Mouse (Mus musculus) heart, embryonic 11.5 days (tissue): ENCODE data around the gene Xpnpep1. TPM values are rescaled to one million over a fixed set of nuclear protein-coding genes. Genes with fewer than 3 reads are reported as not detected.

Source experiments
- ATAC-seq: fragments of 200-750 bp; cut with Nextera tagmentation; replicated peaks from 2 replicates; pipeline ENCODE4 v1.8.0; 2017; ENCODE audit warnings: moderate library complexity; ENCODE audit not compliant: insufficient number of reproducible peaks, low FRiP score, low TSS enrichment
- H3K27ac ChIP-seq: fragments of 300-500 bp; sonication (generic); 2 replicates; pipeline ENCODE4 v1.5.1; 2014; ENCODE audit warnings: mild to moderate bottlenecking, low read depth, low read length
- H3K27me3 ChIP-seq: fragments of 300-500 bp; sonication (generic); 2 replicates; pipeline ENCODE4 v1.6.1; 2014; ENCODE audit warnings: mild to moderate bottlenecking, low read length, mixed read lengths; ENCODE audit not compliant: control insufficient read depth, insufficient read depth
- H3K36me3 ChIP-seq: fragments of 300-500 bp; sonication (generic); 2 replicates; pipeline ENCODE4 v1.6.1; 2014; ENCODE audit warnings: mild to moderate bottlenecking, low read length, moderate library complexity, mixed read lengths; ENCODE audit not compliant: control insufficient read depth, insufficient read depth
- H3K4me1 ChIP-seq: fragments of 300-500 bp; sonication (generic); 2 replicates; pipeline ENCODE4 v1.6.1; 2014; ENCODE audit warnings: low read length; ENCODE audit not compliant: control insufficient read depth, insufficient read depth
- H3K4me2 ChIP-seq: fragments of 300-500 bp; sonication (generic); 2 replicates; pipeline ENCODE4 v1.6.1; 2014; ENCODE audit warnings: mild to moderate bottlenecking, moderate library complexity
- H3K4me3 ChIP-seq: fragments of 300-500 bp; sonication (generic); 2 replicates; pipeline ENCODE4 v1.5.1; 2014; ENCODE audit warnings: low read depth, low read length
- H3K9ac ChIP-seq: fragments of 300-500 bp; sonication (generic); 2 replicates; pipeline ENCODE4 v1.6.1; 2014; ENCODE audit warnings: mild to moderate bottlenecking, low read depth, low read length, moderate library complexity
- H3K9me3 ChIP-seq: fragments of 300-500 bp; sonication (generic); replicated peaks from 2 replicates; pipeline ENCODE4 v1.6.1; 2016; ENCODE audit warnings: low read length; ENCODE audit not compliant: control insufficient read depth
- WGBS: fragments of 180-500 bp; shearing (Covaris S2); extraction: QIAGEN DNeasy Blood & Tissue Kit; methylation state at CpG from one replicate; pipeline ENCODE4 v1.1.7; 2014; ENCODE audit not compliant: insufficient replicate concordance; 5-methylcytosine and 5-hydroxymethylcytosine counted together
- polyA plus RNA-seq: library from polyadenylated mRNA; unstranded; fragments of >200 nt; fragmentation: Nextera tagmentation; extraction: Ambion mirVana; gene quantifications from 2 replicates; pipeline ENCODE4 v1.2.1, GENCODE M21; 2014

The Xpnpep1 gene
- polyA plus RNA-seq: 180 and 211 TPM in 2 replicates

DNA sequence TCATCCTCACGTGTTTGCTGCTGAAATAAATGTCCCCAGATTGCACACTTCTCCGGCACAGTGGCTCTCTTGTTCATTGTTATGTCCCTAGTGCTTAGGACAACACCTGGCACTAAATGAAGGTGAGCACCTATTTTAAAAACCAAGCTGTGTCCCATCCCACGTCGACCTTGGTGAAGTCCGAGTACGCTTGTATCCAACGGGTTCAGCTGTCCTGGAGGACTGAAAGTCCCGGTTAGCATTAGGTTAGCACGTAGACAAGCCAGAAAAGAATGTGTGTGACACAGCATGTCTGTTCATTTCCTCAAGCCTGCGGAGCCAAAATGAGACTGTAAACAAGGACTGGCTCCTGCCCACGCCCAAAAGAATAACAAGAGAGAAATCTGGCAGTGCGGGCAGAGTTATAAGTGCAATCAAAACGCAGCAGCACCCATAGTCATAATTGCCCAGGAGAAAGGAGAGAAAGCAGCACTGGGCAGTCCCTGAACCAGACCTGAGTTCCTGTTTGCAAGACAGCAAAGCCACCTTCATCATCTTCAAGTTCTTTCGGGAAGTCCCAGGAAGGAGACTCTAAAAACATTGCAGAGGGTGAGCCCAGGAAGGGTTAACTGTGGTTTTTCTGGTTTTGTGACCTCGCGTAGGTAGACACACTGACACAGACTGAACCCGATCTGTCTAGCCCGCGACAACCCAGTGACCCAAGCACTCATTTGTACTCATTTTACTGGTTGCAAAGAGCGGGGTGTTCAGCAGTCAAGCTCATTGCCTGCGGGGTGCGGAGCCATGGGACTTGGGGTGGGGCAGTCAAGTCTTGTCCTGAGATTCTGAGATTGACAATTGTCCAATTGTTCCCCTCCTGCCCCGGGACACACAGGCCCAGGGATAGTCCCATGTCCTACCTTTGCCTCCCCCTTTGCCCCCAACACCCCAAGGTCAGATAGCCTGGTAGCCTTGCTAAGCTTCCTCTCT, at the start of gene Xpnpep1:
Xpnpep1 (minus strand) TSS at position 51 of the 969 bp plus-strand sequence.
- H3K9ac ChIP-seq: peak within 1 kb of the TSS; percentile 36; the same call in 1 of the 2 replicates
- peak within 1 kb of the TSS; percentile 77 for H3K4me3 ChIP-seq
- H3K4me2 ChIP-seq: peak within 1 kb of the TSS; percentile 56
- no peak for ATAC-seq
- H3K27ac ChIP-seq: peak within 1 kb of the TSS; percentile 24
- H3K36me3 ChIP-seq: no peaks in the 10 kb centered on the region
- WGBS: 82% methylated on average over 23 of the region's 23 CpGs
- no peaks in the 10 kb centered on the region for H3K27me3 ChIP-seq
- H3K9me3 ChIP-seq: no peaks in the 10 kb centered on the region
- peaks cover 24% of the 10 kb centered on the region for H3K4me1 ChIP-seq

DNA sequence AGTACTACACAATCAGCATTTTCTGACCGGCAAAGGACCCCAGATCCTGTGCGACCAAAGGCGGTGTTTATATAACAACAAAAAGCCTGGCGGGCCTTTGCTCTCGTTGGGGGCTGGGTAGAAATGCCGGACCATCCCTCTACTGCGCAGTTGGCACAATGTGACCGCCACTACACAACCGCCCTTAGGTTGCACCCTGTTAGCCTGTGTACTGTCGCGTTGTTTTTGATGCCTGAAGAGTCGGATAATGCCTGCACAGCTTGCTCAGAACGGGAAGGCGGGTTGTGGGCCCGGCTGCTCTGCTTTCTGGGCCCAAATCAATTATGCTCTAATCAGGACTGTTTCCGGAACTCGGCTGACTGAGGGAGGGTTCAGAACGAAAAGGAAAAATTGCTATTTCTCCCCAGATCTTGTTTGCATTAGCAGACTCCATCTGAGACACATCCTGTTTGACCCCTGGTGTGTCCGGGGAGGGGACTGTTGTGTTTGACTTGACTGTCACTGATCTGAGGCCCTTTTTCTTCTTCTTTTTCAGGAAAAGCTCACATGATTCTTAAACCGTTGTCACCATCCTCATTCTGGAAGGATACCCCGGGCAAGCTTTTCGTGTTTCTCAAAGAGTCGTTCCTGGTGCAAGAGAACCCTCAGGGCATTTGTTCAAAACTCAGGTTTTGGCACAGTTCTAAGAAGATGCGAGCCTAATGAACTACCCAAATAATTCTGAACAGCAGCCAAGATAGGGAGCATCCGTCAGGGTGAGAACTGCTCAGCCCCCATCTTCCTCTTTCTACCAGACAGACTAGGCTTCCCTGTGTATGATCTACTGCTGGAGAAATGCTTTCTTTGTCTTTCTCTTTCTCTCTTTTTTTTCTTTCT, 47.5 kb upstream of the Xpnpep1 start:
- Histone ChIP-seq H3K4me1 (peaks cover 19% of the 10 kb centered on the region), H3K27me3 (no peaks in the 10 kb centered on the region), H3K4me2 (peak overlapping the region; percentile 34), H3K27ac (peak overlapping the region; percentile 77), H3K4me3 (no peak overlapping the region), H3K9ac (peak overlapping the region; percentile 60; the same call in 1 of the 2 replicates), H3K36me3 (no peaks in the 10 kb centered on the region), H3K9me3 (peaks cover 5% of the 10 kb centered on the region; the same call in 1 of the 2 replicates)
- peak; percentile 64; the same call in 1 of the 2 replicates for ATAC-seq
- 28% methylated on average over 25 of the region's 25 CpGs for WGBS

DNA sequence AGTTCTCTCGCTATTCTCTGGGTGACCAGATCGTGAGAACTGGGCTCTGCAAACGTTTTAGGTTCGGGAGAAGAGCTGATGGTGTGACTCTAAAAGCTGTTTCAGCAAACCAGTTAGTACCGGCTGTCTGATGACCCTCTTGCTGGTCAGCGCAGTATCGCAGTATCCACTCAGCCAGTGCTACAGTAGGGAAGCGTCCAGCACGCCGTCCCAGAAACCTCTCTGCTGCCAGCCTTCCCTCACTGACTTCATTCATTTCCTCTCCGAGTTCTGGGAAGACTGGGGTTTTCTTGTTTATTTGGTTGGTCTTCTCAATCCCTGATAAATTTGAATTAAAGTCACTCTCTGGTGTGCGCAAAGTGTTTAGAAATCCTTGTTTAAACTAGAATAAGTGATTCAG, 46.8 kb upstream of the Xpnpep1 start:
- Histone ChIP-seq H3K27ac (peak overlapping the region; percentile 77), H3K9me3 (peaks cover 5% of the 10 kb centered on the region; the same call in 1 of the 2 replicates), H3K4me1 (peaks cover 23% of the 10 kb centered on the region), H3K27me3 (no peaks in the 10 kb centered on the region), H3K9ac (peak overlapping the region; percentile 60; the same call in 1 of the 2 replicates), H3K36me3 (no peaks in the 10 kb centered on the region), H3K4me2 (peak overlapping the region; percentile 34; the same call in 1 of the 2 replicates), H3K4me3 (no peak overlapping the region)
- 0 out of 2 replicates have a peak, but pooled peaks have one; percentile 46 for ATAC-seq
- WGBS: 42% methylated on average over 12 of the region's 12 CpGs

DNA sequence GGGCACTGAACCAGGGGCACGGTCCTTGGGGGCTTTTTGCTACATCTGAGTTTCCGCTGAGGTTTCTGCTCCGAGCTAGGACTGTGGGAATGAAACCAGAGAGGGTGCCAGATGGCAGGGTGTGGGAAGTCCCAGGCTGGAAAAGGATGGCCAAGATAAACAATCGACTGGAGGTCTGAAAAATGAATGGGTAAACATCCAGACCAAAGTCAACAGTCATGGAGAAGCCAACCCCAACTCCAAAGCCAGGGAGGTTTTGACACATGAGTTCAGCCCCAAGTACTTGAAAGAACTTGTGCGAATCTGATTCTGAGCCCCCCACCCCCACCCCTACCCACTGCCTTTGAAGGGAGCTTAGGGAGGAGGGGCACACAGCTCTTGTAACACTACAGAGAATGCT, 44.7 kb upstream of the Xpnpep1 start:
- peaks cover 5% of the 10 kb centered on the region; the same call in 1 of the 2 replicates for H3K9me3 ChIP-seq
- no peak; the same call in 1 of the 2 replicates for ATAC-seq
- no peak overlapping the region for H3K4me2 ChIP-seq
- no peak overlapping the region for H3K4me3 ChIP-seq
- peaks cover 18% of the 10 kb centered on the region for H3K4me1 ChIP-seq
- no peaks in the 10 kb centered on the region for H3K36me3 ChIP-seq
- no peak overlapping the region for H3K9ac ChIP-seq
- WGBS: 36% methylated on average over 5 of the region's 5 CpGs
- H3K27me3 ChIP-seq: no peaks in the 10 kb centered on the region
- peak overlapping the region; percentile 41; the same call in 1 of the 2 replicates for H3K27ac ChIP-seq

DNA sequence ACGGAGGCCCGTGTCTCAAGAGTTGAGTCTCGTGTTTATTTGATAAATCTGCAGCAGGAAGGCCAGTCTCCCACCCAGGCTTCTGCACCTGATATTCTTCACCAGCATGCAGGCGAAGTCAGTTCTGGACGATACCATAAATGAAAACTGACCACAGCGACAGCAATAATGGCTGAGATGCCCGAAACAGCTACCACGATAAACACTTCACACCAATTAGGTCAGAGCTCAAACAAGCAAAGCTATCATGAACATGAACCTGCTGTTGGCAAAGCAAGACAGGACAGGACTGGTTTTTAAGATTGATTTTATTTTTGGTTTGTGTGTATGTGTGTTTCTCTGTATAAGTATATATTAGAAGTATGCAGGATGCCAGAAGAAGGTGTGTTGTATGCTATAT, 42.8 kb upstream of the Xpnpep1 start:
- Histone ChIP-seq H3K9me3 (peaks cover 5% of the 10 kb centered on the region; the same call in 1 of the 2 replicates), H3K4me1 (peaks cover 18% of the 10 kb centered on the region), H3K36me3 (no peaks in the 10 kb centered on the region), H3K27me3 (no peaks in the 10 kb centered on the region), H3K9ac (no peak overlapping the region), H3K4me2 (no peak overlapping the region), H3K27ac (no peak overlapping the region), H3K4me3 (no peak overlapping the region)
- ATAC-seq: no peak
- WGBS: 62% methylated on average over 8 of the region's 8 CpGs

DNA sequence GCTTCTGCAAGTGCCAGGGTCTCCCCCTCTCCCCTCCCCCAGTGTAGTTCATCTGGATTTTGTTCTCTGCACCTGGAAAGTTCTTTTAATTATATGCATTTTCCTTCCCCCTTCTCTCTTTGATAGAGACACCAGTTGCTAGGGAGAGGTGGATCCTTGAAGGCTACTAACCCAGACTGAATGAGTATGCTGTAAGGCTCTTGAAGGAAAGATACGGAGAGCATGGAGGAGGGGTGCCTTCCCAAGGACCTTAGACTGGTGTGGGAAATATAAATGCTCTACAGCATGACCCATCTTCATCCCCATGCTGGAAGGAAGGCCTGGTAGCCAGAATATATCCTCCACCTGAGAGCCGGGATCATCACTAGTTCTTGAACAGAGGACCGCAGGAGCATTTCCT, 41.3 kb upstream of the Xpnpep1 start:
- H3K9me3 ChIP-seq: peaks cover 5% of the 10 kb centered on the region; the same call in 1 of the 2 replicates
- H3K4me1 ChIP-seq: peaks cover 14% of the 10 kb centered on the region
- 66% methylated on average over 3 of the region's 3 CpGs for WGBS
- no peak overlapping the region for H3K9ac ChIP-seq
- no peak overlapping the region for H3K27ac ChIP-seq
- no peaks in the 10 kb centered on the region for H3K27me3 ChIP-seq
- ATAC-seq: no peak
- no peak overlapping the region for H3K4me2 ChIP-seq
- no peaks in the 10 kb centered on the region for H3K36me3 ChIP-seq
- H3K4me3 ChIP-seq: no peak overlapping the region

DNA sequence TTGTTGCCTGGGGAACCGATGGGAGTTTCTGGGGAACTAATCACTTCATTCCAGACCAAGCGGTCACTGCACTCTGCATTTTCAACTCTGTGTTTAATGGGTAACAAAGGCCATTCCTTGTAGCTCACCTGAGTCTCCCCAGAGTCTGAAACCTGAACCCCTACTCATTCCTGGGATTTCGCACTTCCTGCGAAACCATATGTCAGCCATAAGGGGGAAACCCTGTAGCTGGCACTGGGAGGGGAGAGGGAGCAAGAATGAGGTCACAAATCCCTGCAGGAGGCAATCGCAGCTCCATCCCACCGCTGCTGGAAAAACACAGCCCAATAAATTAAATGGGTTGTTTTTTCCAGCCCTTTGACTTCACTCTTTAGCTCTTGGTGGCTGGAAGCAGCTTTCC, 40.9 kb upstream of the Xpnpep1 start:
- no peak overlapping the region for H3K9ac ChIP-seq
- no peak overlapping the region for H3K4me3 ChIP-seq
- no peak for ATAC-seq
- no peaks in the 10 kb centered on the region for H3K27me3 ChIP-seq
- no peak overlapping the region for H3K27ac ChIP-seq
- H3K4me1 ChIP-seq: peaks cover 12% of the 10 kb centered on the region; the same call in 1 of the 2 replicates
- no peaks in the 10 kb centered on the region for H3K36me3 ChIP-seq
- H3K4me2 ChIP-seq: no peak overlapping the region
- H3K9me3 ChIP-seq: peaks cover 5% of the 10 kb centered on the region; the same call in 1 of the 2 replicates
- WGBS: 23% methylated on average over 6 of the region's 6 CpGs

DNA sequence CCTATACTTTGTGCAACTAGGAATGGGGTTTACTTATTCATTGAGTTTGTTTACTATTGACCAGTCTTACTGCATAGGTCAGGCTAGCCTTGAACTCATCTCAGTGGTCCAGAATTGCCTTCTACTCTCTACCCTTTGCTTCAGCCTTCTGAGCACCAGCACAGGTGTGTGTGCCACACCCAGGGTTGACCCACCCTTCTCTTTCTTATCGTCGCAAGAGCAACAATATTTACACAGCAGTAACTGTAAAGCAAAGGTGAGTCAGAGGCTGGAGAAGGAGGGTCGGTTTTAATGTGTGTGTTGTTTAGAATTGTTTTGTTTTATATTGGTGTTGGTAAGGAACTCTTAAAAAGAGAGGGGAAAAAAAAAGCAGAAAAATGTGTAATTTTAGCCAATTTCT, 40.5 kb upstream of the Xpnpep1 start:
- no peak overlapping the region for H3K27ac ChIP-seq
- ATAC-seq: no peak
- H3K27me3 ChIP-seq: no peaks in the 10 kb centered on the region

More for the DNA sequence above, 40.5 kb upstream of the Xpnpep1 start:
- Histone ChIP-seq H3K4me2 (no peak overlapping the region), H3K4me1 (peaks cover 12% of the 10 kb centered on the region; the same call in 1 of the 2 replicates), H3K9me3 (peaks cover 5% of the 10 kb centered on the region; the same call in 1 of the 2 replicates), H3K9ac (no peak overlapping the region), H3K36me3 (no peaks in the 10 kb centered on the region), H3K4me3 (no peak overlapping the region)
- 65% methylated on average over 3 of the region's 3 CpGs for WGBS
